28 mouse cellular contexts compared by ENCODE assay signal in the genomic region with DNA sequence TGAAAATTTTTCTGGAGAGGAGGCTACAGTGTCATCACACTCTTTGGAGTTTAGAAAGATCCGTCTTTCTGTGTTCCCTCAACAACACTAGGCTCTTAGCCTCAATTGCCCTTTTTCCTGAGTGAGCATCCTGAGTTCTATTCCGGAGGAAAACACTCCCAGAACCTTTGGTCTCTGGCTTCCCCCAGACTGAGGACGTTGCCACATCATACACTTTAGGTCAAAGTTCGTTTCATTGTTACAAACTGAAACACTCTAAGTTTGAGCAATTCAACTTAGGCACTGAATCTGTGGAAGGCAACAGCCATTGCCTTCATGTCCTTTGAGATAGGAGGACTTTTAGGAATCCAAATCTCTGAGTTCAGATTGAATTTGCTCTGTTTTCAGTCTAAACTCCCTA.
DNase-seq lines count a peak whose midpoint lies in the region; ATAC-seq and TF ChIP-seq lines count a peak whose summit lies in the region.
"Had no signal": no experiment of that assay in that cellular context is flagged by ENCODE, and none has a peak within 500 bp of the region (broad histone marks: within the 10 kb centered on the region; RNA-seq: fewer than 3 reads in every experiment).

No protein-coding gene starts in this region.

- no peaks in the 10 kb centered on the region for H3K79me2 ChIP-seq in liver, adult 2 months (ENCODE audit: control insufficient read depth, insufficient read depth, low read length)

- WGBS in heart, embryonic 11.5 days (ENCODE audit: insufficient replicate concordance): 63% methylated on average over 4 of the region's 4 CpGs
- 9% methylated on average over 4 of the region's 4 CpGs for WGBS in liver, adult 2 months
- 51% methylated on average over 4 of the region's 4 CpGs for WGBS in liver, embryonic 12.5 days (ENCODE audit: insufficient replicate concordance)

- TF ChIP-seq POLR2A in liver, adult 2 months (IDR thresholded peaks at IDR 0.05; ENCODE audit: extremely low read depth, insufficient read depth, low read length): no peak

- no peak for ATAC-seq in heart, embryonic 11.5 days (replicated peaks; ENCODE audit: insufficient number of reproducible peaks, low FRiP score, low TSS enrichment)
- ATAC-seq in liver, embryonic 12.5 days: no peak
- ATAC-seq: forebrain, embryonic 13.5 days; hindbrain, postnatal 0 days; midbrain, embryonic 13.5 days had no signal

- H3K36me3 ChIP-seq in heart, embryonic 11.5 days (ENCODE audit: control insufficient read depth, insufficient read depth, low read length): no peaks in the 10 kb centered on the region
- no peaks in the 10 kb centered on the region for H3K36me3 ChIP-seq in liver, adult 2 months (ENCODE audit: control insufficient read depth, insufficient read depth, low read length)
- no peaks in the 10 kb centered on the region for H3K36me3 ChIP-seq in liver, embryonic 12.5 days
- H3K36me3 ChIP-seq: embryonic facial prominence, embryonic 10.5 days; embryonic facial prominence, embryonic 15.5 days; hindbrain, embryonic 12.5 days; limb, embryonic 12.5 days; liver, embryonic 13.5 days; midbrain, embryonic 13.5 days; neural tube, embryonic 13.5 days had no signal

- no peaks in the 10 kb centered on the region for H3K4me1 ChIP-seq in heart, embryonic 11.5 days (ENCODE audit: control insufficient read depth, insufficient read depth, low read length)
- H3K4me1 ChIP-seq in liver, adult 2 months (ENCODE audit: control insufficient read depth, insufficient read depth, low read length): peaks cover 20% of the 10 kb centered on the region
- no peaks in the 10 kb centered on the region for H3K4me1 ChIP-seq in liver, embryonic 12.5 days
- H3K4me1 ChIP-seq: embryonic facial prominence, embryonic 10.5 days; embryonic facial prominence, embryonic 15.5 days; liver, embryonic 13.5 days had no signal

- TF ChIP-seq CTCF in liver, adult 2 months (IDR thresholded peaks at IDR 0.05; ENCODE audit: low read depth, low read length): no peak

- no peaks in the 10 kb centered on the region for H3K9me3 ChIP-seq in heart, embryonic 11.5 days (replicated peaks; ENCODE audit: control insufficient read depth, low read length)
- no peaks in the 10 kb centered on the region for H3K9me3 ChIP-seq in liver, embryonic 12.5 days (replicated peaks)
- H3K9me3 ChIP-seq: embryonic facial prominence, embryonic 10.5 days; embryonic facial prominence, embryonic 15.5 days; forebrain, embryonic 13.5 days; hindbrain, embryonic 12.5 days; limb, embryonic 12.5 days; liver, embryonic 13.5 days; midbrain, embryonic 13.5 days; neural tube, embryonic 13.5 days had no signal

- H3K4me3 ChIP-seq in heart, embryonic 11.5 days (ENCODE audit: low read depth, low read length): no peak overlapping the region
- H3K4me3 ChIP-seq in liver, adult 2 months (ENCODE audit: insufficient read depth, low read depth, low read length): no peak overlapping the region
- H3K4me3 ChIP-seq in liver, embryonic 12.5 days: no peak overlapping the region
- H3K4me3 ChIP-seq: embryonic facial prominence, embryonic 10.5 days; embryonic facial prominence, embryonic 15.5 days; forebrain, embryonic 13.5 days; hindbrain, embryonic 12.5 days; limb, embryonic 12.5 days; liver, embryonic 13.5 days; midbrain, embryonic 13.5 days; neural tube, embryonic 13.5 days had no signal

- no peak overlapping the region for H3K4me2 ChIP-seq in heart, embryonic 11.5 days
- H3K4me2 ChIP-seq in liver, embryonic 12.5 days: no peak overlapping the region
- H3K4me2 ChIP-seq: embryonic facial prominence, embryonic 15.5 days; forebrain, embryonic 13.5 days; hindbrain, embryonic 12.5 days; limb, embryonic 12.5 days; liver, embryonic 13.5 days; midbrain, embryonic 13.5 days; neural tube, embryonic 13.5 days had no signal

- no peaks in the 10 kb centered on the region for H3K27me3 ChIP-seq in heart, embryonic 11.5 days (ENCODE audit: control insufficient read depth, insufficient read depth, low read length)
- H3K27me3 ChIP-seq in liver, adult 2 months (ENCODE audit: control insufficient read depth, insufficient read depth, low read length): no peaks in the 10 kb centered on the region
- H3K27me3 ChIP-seq in liver, embryonic 12.5 days (replicated peaks): no peaks in the 10 kb centered on the region
- H3K27me3 ChIP-seq: CH12.LX; embryonic facial prominence, embryonic 15.5 days; forebrain, embryonic 13.5 days; hindbrain, embryonic 12.5 days; limb, embryonic 12.5 days; liver, embryonic 13.5 days; midbrain, embryonic 13.5 days; neural tube, embryonic 13.5 days had no signal

- no peak overlapping the region for H3K27ac ChIP-seq in heart, embryonic 11.5 days (ENCODE audit: low read depth, low read length)
- no peak overlapping the region; the same call in 1 of the 2 replicates for H3K27ac ChIP-seq in liver, adult 2 months (replicated peaks; ENCODE audit: insufficient read depth, low read depth, low read length)
- H3K27ac ChIP-seq in liver, embryonic 12.5 days: no peak overlapping the region
- H3K27ac ChIP-seq: embryonic facial prominence, embryonic 10.5 days; embryonic facial prominence, embryonic 15.5 days; forebrain, embryonic 13.5 days; hindbrain, embryonic 12.5 days; hindbrain, postnatal 0 days; liver, embryonic 13.5 days; macrophage; midbrain, embryonic 13.5 days; neural tube, embryonic 13.5 days had no signal

- DNase-seq in adrenal gland, adult 2 months: peak; percentile 13
- no peak for DNase-seq in adrenal gland, adult 18-20 months (ENCODE audit: low spot score in 2 of 2)
- peak; percentile 24 for DNase-seq in heart, adult 8-10 months (ENCODE audit: low spot score)
- peak; percentile 95 for DNase-seq in liver, adult 2 months (ENCODE audit: extremely low read depth, low read depth, low spot score)
- peak; percentile 46 for DNase-seq in yolk sac, embryonic 10.5 days (ENCODE audit: low spot score)
- no peak for DNase-seq in T-cell, adult 2 months (ENCODE audit: low spot score)
- DNase-seq: cerebellum, adult 11-12 months; cerebellum, adult 9-11 months; gastrocnemius, postnatal 10 days; heart, postnatal 14 days; kidney, adult 11 months; kidney, postnatal 25 days; liver, embryonic 13.5 days; lung, adult 2 months; lung, postnatal 10 days; thymus, postnatal 4 days had no signal

- no peak overlapping the region for H3K9ac ChIP-seq in heart, embryonic 11.5 days (ENCODE audit: low read depth, low read length)
- no peak overlapping the region for H3K9ac ChIP-seq in liver, adult 2 months (ENCODE audit: low read depth, low read length)
- H3K9ac ChIP-seq in liver, embryonic 12.5 days: no peak overlapping the region
- H3K9ac ChIP-seq: embryonic facial prominence, embryonic 15.5 days; forebrain, embryonic 13.5 days; hindbrain, embryonic 12.5 days; limb, embryonic 12.5 days; liver, embryonic 13.5 days; midbrain, embryonic 13.5 days; neural tube, embryonic 13.5 days had no signal

Comparison
In these comparisons a context has a peak if more than half of its experiments do, and no peak if none do; other contexts are left out.
1. DNase-seq: peak in adrenal gland, adult 2 months (single experiment), heart, adult 8-10 months (single experiment), liver, adult 2 months (single experiment) and yolk sac, embryonic 10.5 days (single experiment); none in adrenal gland, adult 18-20 months (0 of 2) and T-cell, adult 2 months (single experiment).